Mouse (Mus musculus) ES-E14 (cell line): ENCODE measurements around the gene Tedc1.

Experiments
- CHD2 ChIP-seq: IDR thresholded peaks from 2 replicates; pipeline ENCODE4 v1.6.1; 2014; ENCODE audit warnings: mild to moderate bottlenecking, low read depth, low read length, inconsistent platforms
- HCFC1 ChIP-seq: IDR thresholded peaks from 2 replicates; pipeline ENCODE4 v1.6.1; 2012; ENCODE audit warnings: low read length, inconsistent platforms, borderline replicate concordance; ENCODE audit not compliant: insufficient read depth
- MAFK ChIP-seq: IDR thresholded peaks from 2 replicates; pipeline ENCODE4 v1.6.1; 2014; ENCODE audit warnings: mild to moderate bottlenecking, low read depth, low read length, inconsistent platforms; ENCODE audit not compliant: insufficient read depth
- ZNF384 ChIP-seq: IDR thresholded peaks from 2 replicates; pipeline ENCODE4 v1.6.1; 2012; ENCODE audit warnings: low read depth, low read length, inconsistent platforms

DNA sequence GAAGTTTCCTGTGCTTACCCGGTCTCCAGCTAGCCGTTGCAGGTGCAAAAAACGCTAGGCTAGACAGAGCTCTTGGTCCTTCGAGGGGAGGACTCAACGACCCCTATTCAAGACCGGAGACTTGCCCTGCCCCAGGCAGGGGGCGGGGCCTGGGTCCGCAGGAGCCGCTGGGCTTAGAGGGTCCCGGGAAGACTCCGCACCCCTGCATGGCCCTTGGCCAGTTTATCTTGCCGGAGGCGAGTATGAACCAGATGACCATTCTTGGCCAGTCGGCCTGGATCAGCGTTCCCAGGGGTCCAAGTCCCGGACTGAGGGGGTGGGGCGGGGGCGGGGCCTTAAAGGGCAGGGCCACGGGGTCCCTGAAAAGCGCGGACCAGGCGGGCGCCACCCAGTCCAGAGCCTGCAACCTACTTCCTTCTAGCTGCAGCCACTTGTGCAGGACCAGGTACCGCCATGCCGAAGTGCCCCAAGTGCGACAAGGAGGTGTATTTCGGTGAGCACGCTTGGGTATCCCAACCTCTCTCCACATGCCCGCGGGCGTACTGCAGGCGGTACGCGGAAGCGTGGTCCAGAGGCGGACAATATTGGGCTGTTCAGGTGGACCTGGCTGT is 4.5 kb upstream of the Tedc1 start:
- TF ChIP-seq ZNF384: no peak
- TF ChIP-seq HCFC1: no peak
- no peak for TF ChIP-seq CHD2
- no peak for TF ChIP-seq MAFK
